Mouse (Mus musculus) limb, embryonic 14.5 days (tissue): ENCODE results near the gene Shb. TPM values are rescaled to one million over a fixed set of nuclear protein-coding genes. Genes with fewer than 3 reads are reported as not detected.
"Not testable (repeated sequence)": the region's sequence is repeated elsewhere in the genome, so short reads cannot be mapped to it uniquely, and the experiment has no call there.

ENCODE experiments used
- ATAC-seq: fragments of 200-750 bp; cut with Nextera tagmentation; 2 replicates; pipeline ENCODE4 v1.8.0; 2017; ENCODE audit warnings: low read depth, moderate number of reproducible peaks, moderate TSS enrichment; ENCODE audit not compliant: low FRiP score
- DNase-seq: peaks from one replicate; pipeline ENCODE4 v3.0.0-alpha.2; 2015; ENCODE audit warnings: low spot score
- H3K27ac ChIP-seq: fragments of 300-500 bp; sonication (generic); replicated peaks from 2 replicates; pipeline ENCODE4 v1.5.1; 2014; ENCODE audit warnings: low read depth, mild to moderate bottlenecking, low read length, moderate library complexity, mixed read lengths
- H3K27me3 ChIP-seq: fragments of 300-500 bp; sonication (generic); 2 replicates; pipeline ENCODE4 v1.6.1; 2014; ENCODE audit warnings: low read length, mixed read lengths; ENCODE audit not compliant: control insufficient read depth, insufficient read depth
- H3K36me3 ChIP-seq: fragments of 300-500 bp; sonication (generic); 2 replicates; pipeline ENCODE4 v1.6.1; 2014; ENCODE audit warnings: mild to moderate bottlenecking, low read length, moderate library complexity, mixed read lengths; ENCODE audit not compliant: control insufficient read depth, insufficient read depth
- H3K4me1 ChIP-seq: fragments of 300-500 bp; sonication (generic); 2 replicates; pipeline ENCODE4 v1.6.1; 2014; ENCODE audit warnings: antibody characterized with exemption, low read length, mixed read lengths; ENCODE audit not compliant: control insufficient read depth, insufficient read depth
- H3K4me2 ChIP-seq: fragments of 300-500 bp; sonication (generic); replicated peaks from 2 replicates; pipeline ENCODE4 v1.6.1; 2014; ENCODE audit warnings: low read depth, mild to moderate bottlenecking, low read length, moderate library complexity; ENCODE audit not compliant: severe bottlenecking
- H3K4me3 ChIP-seq: fragments of 300-500 bp; sonication (generic); replicated peaks from 2 replicates; pipeline ENCODE4 v1.5.1; 2014; ENCODE audit warnings: low read length
- H3K9ac ChIP-seq: fragments of 300-500 bp; sonication (generic); 2 replicates; pipeline ENCODE4 v1.6.1; 2014; ENCODE audit warnings: mild to moderate bottlenecking, low read depth, low read length, moderate library complexity; ENCODE audit not compliant: severe bottlenecking
- H3K9me3 ChIP-seq: fragments of 300-500 bp; sonication (generic); 2 replicates; pipeline ENCODE4 v1.6.1; 2016; ENCODE audit warnings: low read length; ENCODE audit not compliant: control insufficient read depth
- POLR2A ChIP-seq: fragments of 200-500 bp; IDR thresholded peaks from 2 replicates; pipeline ENCODE4 v1.8.0; 2012; ENCODE audit warnings: inconsistent platforms, mild to moderate bottlenecking, moderate library complexity, borderline replicate concordance; ENCODE audit not compliant: insufficient read depth, insufficient read length; ENCODE audit errors: extremely low read depth
- WGBS: fragments of 180-500 bp; shearing (Covaris S2); extraction: QIAGEN DNeasy Blood & Tissue Kit; methylation state at CpG from one replicate; pipeline ENCODE4 v1.1.7; 2014; 5-methylcytosine and 5-hydroxymethylcytosine counted together
- polyA plus RNA-seq, 2 experiments: library from polyadenylated mRNA; depleted of rRNA in 1 of 2; stranded (reverse) in 1 of 2; unstranded in 1 of 2; fragments of >200 nt; fragmentation: Nextera tagmentation in 1 of 2; extraction: Ambion mirVana in 1 of 2; gene quantifications; 2 replicates each; pipeline versions ENCODE4 v1.2.1 to v1.2.3; 2012 to 2014

The Shb gene
- polyA plus RNA-seq, 2 experiments = 10.6 to 19.0 TPM

GRCm38 (mm10) chr4:45393658-45394057 lies 138.6 kb downstream of the Shb start:
- TF ChIP-seq POLR2A = no peak
- Histone ChIP-seq H3K27me3 (no peaks in the 10 kb centered on the region), H3K4me2 (no peak overlapping the region), H3K4me1 (no peaks in the 10 kb centered on the region), H3K9me3 (no peaks in the 10 kb centered on the region), H3K27ac (no peak overlapping the region), H3K36me3 (peaks cover 15% of the 10 kb centered on the region), H3K9ac (no peak overlapping the region), H3K4me3 (no peak overlapping the region)
- no peak for ATAC-seq
- no peak for DNase-seq
- WGBS = 79% methylated on average over 5 of the region's 5 CpGs

GRCm38 (mm10) chr4:45392994-45393393 lies 139.3 kb downstream of the Shb start:
- Histone ChIP-seq H3K9ac (no peak overlapping the region), H3K4me1 (no peaks in the 10 kb centered on the region), H3K4me3 (no peak overlapping the region), H3K27ac (no peak overlapping the region), H3K27me3 (no peaks in the 10 kb centered on the region), H3K9me3 (no peaks in the 10 kb centered on the region), H3K4me2 (no peak overlapping the region), H3K36me3 (peaks cover 8% of the 10 kb centered on the region)
- DNase-seq (no peak), ATAC-seq (no peak)
- 74% methylated on average over 8 of the region's 8 CpGs for WGBS
- no peak for TF ChIP-seq POLR2A

- TF ChIP-seq POLR2A = no peak
- DNase-seq (no peak), ATAC-seq (no peak)
- Histone ChIP-seq H3K4me2 (no peak overlapping the region), H3K9me3 (no peaks in the 10 kb centered on the region), H3K9ac (no peak overlapping the region), H3K36me3 (peaks cover 4% of the 10 kb centered on the region), H3K4me1 (no peaks in the 10 kb centered on the region), H3K27me3 (no peaks in the 10 kb centered on the region), H3K27ac (no peak overlapping the region), H3K4me3 (no peak overlapping the region)
- 63% methylated on average over 11 of the region's 11 CpGs for WGBS
These were observed 139.7 kb downstream of the Shb start for GRCm38 (mm10) chr4:45392572-45392971.

- 78% methylated on average over 4 of the region's 4 CpGs for WGBS
- DNase-seq = no peak
- H3K27ac ChIP-seq = no peak overlapping the region
- no peak overlapping the region for H3K4me3 ChIP-seq
- no peaks in the 10 kb centered on the region for H3K4me1 ChIP-seq
- H3K27me3 ChIP-seq = no peaks in the 10 kb centered on the region
- H3K9me3 ChIP-seq = no peaks in the 10 kb centered on the region
- no peak overlapping the region for H3K9ac ChIP-seq
- no peak for ATAC-seq
- no peak overlapping the region for H3K4me2 ChIP-seq
- no peak for TF ChIP-seq POLR2A
- peaks cover 3% of the 10 kb centered on the region for H3K36me3 ChIP-seq
These were observed 140.2 kb downstream of the Shb start for GRCm38 (mm10) chr4:45392099-45392498.

GRCm38 (mm10) chr4:45387296-45387695 lies 145.0 kb downstream of the Shb start:
- H3K4me2 ChIP-seq, DNase-seq, H3K4me1 ChIP-seq, H3K36me3 ChIP-seq, H3K9ac ChIP-seq, ATAC-seq, H3K27ac ChIP-seq, H3K27me3 ChIP-seq, H3K4me3 ChIP-seq, H3K9me3 ChIP-seq: not testable (repeated sequence)
- WGBS = 87% methylated on average over 5 of the region's 5 CpGs

- H3K4me2 ChIP-seq, H3K4me1 ChIP-seq, H3K4me3 ChIP-seq, H3K27me3 ChIP-seq, H3K36me3 ChIP-seq, H3K27ac ChIP-seq, ATAC-seq, DNase-seq, H3K9ac ChIP-seq, H3K9me3 ChIP-seq: not testable (repeated sequence)
- WGBS = 60% methylated on average over 2 of the region's 2 CpGs
These were observed 150.1 kb downstream of the Shb start for GRCm38 (mm10) chr4:45382133-45382532.

- H3K9me3 ChIP-seq, H3K4me3 ChIP-seq, H3K9ac ChIP-seq, H3K4me2 ChIP-seq, ATAC-seq, H3K4me1 ChIP-seq, H3K27me3 ChIP-seq, H3K27ac ChIP-seq, DNase-seq: not testable (repeated sequence)
- WGBS = 86% methylated on average over 10 of the region's 10 CpGs
- H3K36me3 ChIP-seq = peaks cover 17% of the 10 kb centered on the region
These were observed 151.2 kb downstream of the Shb start for GRCm38 (mm10) chr4:45380903-45381580.
